8 mouse cellular contexts compared by ENCODE assay signal in the genomic region with DNA sequence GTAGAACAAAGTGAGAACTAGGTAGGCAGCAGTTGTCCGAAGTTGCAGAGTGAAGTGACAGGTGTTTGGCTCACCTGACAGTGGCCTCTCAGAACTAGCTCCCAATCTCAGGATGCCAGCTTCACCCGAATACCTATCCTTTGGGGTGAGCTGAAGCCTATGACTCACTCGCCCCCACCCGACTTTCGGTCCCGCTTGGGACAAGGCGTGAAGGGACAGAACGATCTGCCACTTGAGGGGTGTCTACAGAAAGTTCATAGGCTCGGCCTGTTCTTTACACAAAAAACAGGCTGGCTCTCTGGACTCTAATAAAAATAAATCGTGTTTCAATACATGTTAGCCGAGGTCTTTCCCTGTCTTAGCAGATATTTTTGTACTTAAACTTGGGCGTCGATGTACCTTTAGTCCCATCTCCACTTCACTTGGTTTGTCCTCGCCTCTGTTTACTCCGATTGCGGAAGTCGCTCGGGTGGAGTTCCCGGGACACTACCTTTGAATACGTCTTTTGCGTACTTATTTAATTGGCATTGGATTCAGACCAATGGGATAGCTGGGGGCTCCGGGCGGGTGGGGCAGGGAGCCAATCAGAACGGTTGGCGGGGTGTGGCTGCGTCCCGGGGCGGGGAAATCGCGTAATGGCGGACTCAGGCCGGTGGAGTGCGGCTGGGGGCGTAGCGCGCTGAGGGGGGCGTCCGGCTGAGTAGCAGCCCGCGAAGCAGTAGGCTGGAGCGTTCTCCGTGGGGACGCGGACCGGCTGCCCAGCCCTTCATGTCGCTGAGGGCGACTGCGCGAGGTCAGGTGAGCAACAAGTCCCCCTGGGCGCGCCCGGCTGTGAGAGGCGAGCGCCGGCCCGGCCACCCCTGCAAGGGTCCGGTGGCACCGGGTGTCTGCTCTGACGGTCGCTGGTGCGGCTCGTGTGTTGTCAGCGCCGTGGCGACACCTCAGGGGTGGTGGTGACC. TPM values are rescaled to one million over a fixed set of nuclear protein-coding genes. Genes with fewer than 3 reads are reported as not detected.
DNase-seq lines count a peak whose midpoint lies in the region; ATAC-seq and TF ChIP-seq lines count a peak whose summit lies in the region.

A gene (plus strand): TSS at position 575 of the 959 bp plus-strand sequence.

- peak; percentile 87 for DNase-seq in G1E (ENCODE audit: low spot score)
- DNase-seq in cerebellum, adult 18-20 months, result peak; percentile 85 to 88
- DNase-seq in heart, postnatal 36 days, result peak; percentile 92 to 94
- peak; percentile 88 to 90 for DNase-seq in layer of hippocampus, adult 2 months (ENCODE audit: low spot score in 2 of 2)
- peak; percentile 97 for DNase-seq in lung, embryonic 14.5 days
- DNase-seq in thymus, adult 2 months, result peak; percentile 91

- peaks cover 33% of the 10 kb centered on the region for H3K4me1 ChIP-seq in G1E (ENCODE audit: insufficient read depth, low read depth, low read length)
- H3K4me1 ChIP-seq in forebrain, embryonic 16.5 days (replicated peaks; ENCODE audit: control insufficient read depth, insufficient read depth, low read length), result peaks cover 23% of the 10 kb centered on the region
- no peaks in the 10 kb centered on the region; the same call in 1 of the 2 replicates for H3K4me1 ChIP-seq in lung, embryonic 14.5 days (ENCODE audit: insufficient read depth)
- peaks cover 12% of the 10 kb centered on the region; the same call in 1 of the 2 replicates for H3K4me1 ChIP-seq in olfactory bulb, adult 2 months (ENCODE audit: control insufficient read depth, insufficient read depth, low read length)
- H3K4me1 ChIP-seq in thymus, adult 2 months (replicated peaks; ENCODE audit: control insufficient read depth, insufficient read depth, low read length), result peaks cover 6% of the 10 kb centered on the region

- ATAC-seq in G1E (ENCODE audit: extremely low read depth, insufficient number of reproducible peaks, low FRiP score, poor library complexity, severe bottlenecking), result peak; percentile 85
- peak; percentile 95 for ATAC-seq in forebrain, embryonic 16.5 days
- peak; percentile 94 for ATAC-seq in lung, embryonic 14.5 days (ENCODE audit: insufficient read depth)

- H3K27ac ChIP-seq in forebrain, embryonic 16.5 days (ENCODE audit: low read length), result peak within 1 kb of the TSS; percentile 49
- H3K27ac ChIP-seq in layer of hippocampus, adult 2 months, result peak within 1 kb of the TSS; percentile 96
- peak within 1 kb of the TSS; percentile 87 for H3K27ac ChIP-seq in lung, embryonic 14.5 days (ENCODE audit: low read depth)
- peak within 1 kb of the TSS; percentile 10; the same call in 1 of the 2 replicates for H3K27ac ChIP-seq in olfactory bulb, adult 2 months (ENCODE audit: insufficient read depth, low read depth, low read length)
- H3K27ac ChIP-seq in thymus, adult 2 months (ENCODE audit: control insufficient read depth, insufficient read depth, low read length), result peak within 1 kb of the TSS; percentile 90

- WGBS in forebrain, embryonic 16.5 days, result under 1% methylated on average over 65 of the region's 65 CpGs
- WGBS in lung, embryonic 14.5 days, result under 1% methylated on average over 63 of the region's 65 CpGs
- WGBS in olfactory bulb, adult 2 months, result under 1% methylated on average over 64 of the region's 65 CpGs
- WGBS in thymus, adult 2 months, result under 1% methylated on average over 65 of the region's 65 CpGs

- peak within 1 kb of the TSS; percentile 98 for H3K4me3 ChIP-seq in G1E (ENCODE audit: low read depth, low read length)
- peak within 1 kb of the TSS; percentile 84 for H3K4me3 ChIP-seq in forebrain, embryonic 16.5 days (replicated peaks; ENCODE audit: low read length)
- peak within 1 kb of the TSS; percentile 97 for H3K4me3 ChIP-seq in layer of hippocampus, adult 2 months
- peak within 1 kb of the TSS; percentile 98 for H3K4me3 ChIP-seq in lung, embryonic 14.5 days (ENCODE audit: low read depth, low read length)
- peak within 1 kb of the TSS; percentile 94 for H3K4me3 ChIP-seq in olfactory bulb, adult 2 months (ENCODE audit: insufficient read depth, low read depth, low read length)
- peak within 1 kb of the TSS; percentile 81 for H3K4me3 ChIP-seq in thymus, adult 2 months (ENCODE audit: control insufficient read depth, insufficient read depth, low read length)

- no peaks in the 10 kb centered on the region for H3K9me3 ChIP-seq in G1E (replicated peaks)
- no peaks in the 10 kb centered on the region for H3K9me3 ChIP-seq in forebrain, embryonic 16.5 days (ENCODE audit: control insufficient read depth, low read length)
- no peaks in the 10 kb centered on the region for H3K9me3 ChIP-seq in lung, embryonic 14.5 days (ENCODE audit: low read depth, low read length)

- H3K9ac ChIP-seq in forebrain, embryonic 16.5 days (replicated peaks; ENCODE audit: low read depth, low read length), result peak within 1 kb of the TSS; percentile 77
- H3K9ac ChIP-seq in lung, embryonic 14.5 days, result peak within 1 kb of the TSS; percentile 92

- H3K4me2 ChIP-seq in forebrain, embryonic 16.5 days (ENCODE audit: low read length), result peak within 1 kb of the TSS; percentile 91
- H3K4me2 ChIP-seq in lung, embryonic 14.5 days, result peak within 1 kb of the TSS; percentile 89

- H3K36me3 ChIP-seq in G1E (replicated peaks), result peaks cover 9% of the 10 kb centered on the region
- 0 out of 2 replicates have a peak, but pooled peaks cover 3% of the 10 kb centered on the region for H3K36me3 ChIP-seq in forebrain, embryonic 16.5 days (ENCODE audit: control insufficient read depth, insufficient read depth)
- peaks cover 6% of the 10 kb centered on the region; the same call in 1 of the 2 replicates for H3K36me3 ChIP-seq in lung, embryonic 14.5 days (ENCODE audit: insufficient read depth)
- H3K36me3 ChIP-seq in thymus, adult 2 months (ENCODE audit: control insufficient read depth, insufficient read depth, low read length), result no peaks in the 10 kb centered on the region

- intact Hi-C loops in heart, postnatal 36 days (cut with DNase I), result loop anchor here (2.0 to 5.0 kb wide), 2 partner anchors 73 to 118 kb away; a partner anchor contains a TSS

- no peak for TF ChIP-seq CTCF in G1E (IDR thresholded peaks at IDR 0.05; ENCODE audit: low read depth, low read length)
- no peak for TF ChIP-seq CTCF in layer of hippocampus, adult 2 months (conservative IDR thresholded peaks at IDR 0.05)
- no peak for TF ChIP-seq CTCF in lung, embryonic 14.5 days (IDR thresholded peaks at IDR 0.05; ENCODE audit: low read depth)
- no peak for TF ChIP-seq CTCF in olfactory bulb, adult 2 months (IDR thresholded peaks at IDR 0.05; ENCODE audit: insufficient read depth, low read depth, low read length)
- TF ChIP-seq CTCF in thymus, adult 2 months (IDR thresholded peaks at IDR 0.05; ENCODE audit: borderline replicate concordance, control insufficient read depth, extremely low read depth, insufficient read depth, low read length, poor library complexity), result 0 out of 2 replicates have a peak, but pooled peaks have one; percentile 9

- peak; percentile 57; the same call in 1 of the 2 replicates for TF ChIP-seq POLR2A in olfactory bulb, adult 2 months (IDR thresholded peaks at IDR 0.05; ENCODE audit: insufficient read depth, low read depth, low read length)
- peak; percentile 90 for TF ChIP-seq POLR2A in thymus, adult 2 months (IDR thresholded peaks at IDR 0.05; ENCODE audit: control insufficient read depth, extremely low read depth, insufficient read depth, low read length, poor library complexity)

- no peaks in the 10 kb centered on the region for H3K27me3 ChIP-seq in G1E (ENCODE audit: insufficient read depth, low read length)
- no peaks in the 10 kb centered on the region for H3K27me3 ChIP-seq in forebrain, embryonic 16.5 days (replicated peaks; ENCODE audit: control insufficient read depth, insufficient read depth, low read length)
- no peaks in the 10 kb centered on the region for H3K27me3 ChIP-seq in lung, embryonic 14.5 days (ENCODE audit: insufficient read depth, low read length)
- H3K27me3 ChIP-seq in thymus, adult 2 months (ENCODE audit: control insufficient read depth, insufficient read depth, low read length), result no peaks in the 10 kb centered on the region

RNA-seq across cellular contexts. Expression of the gene that starts here (rescaled TPM):
- total RNA-seq in G1E (2014; fragmentation: Nextera tagmentation) (127 and 152 TPM in 2 replicates), G1E (2017) (8.2 and 12.1 TPM in 2 replicates)
- 54.9 and 58.3 TPM in 2 replicates for polyA plus RNA-seq in G1E (2012)
- 27.0 and 31.5 TPM in 2 replicates for polyA plus RNA-seq in forebrain, embryonic 16.5 days (2015; fragmentation: Nextera tagmentation; extraction: Ambion mirVana)
- 10 to 100 TPM; 81.4 to 89.2 TPM for total RNA-seq in heart, postnatal 36 days (2021)
- total RNA-seq in layer of hippocampus, adult 2 months (2021), result 10 to 100 TPM; 32.0 to 33.1 TPM
- 96.3 and 101 TPM in 2 replicates for polyA plus RNA-seq in lung, embryonic 14.5 days (2014; fragmentation: Nextera tagmentation; extraction: Ambion mirVana)
- polyA plus RNA-seq in olfactory bulb, adult 2 months (2012; ENCODE audit: insufficient read depth, insufficient read length, low replicate concordance, missing spikeins), result not detected in 2 replicates
- polyA plus RNA-seq in thymus, adult 2 months (2012; rRNA removed), result 163 and 186 TPM in 2 replicates

Comparison
In these comparisons a context has a peak if more than half of its experiments do, and no peak if none do; other contexts are left out.
1. Peak in every context shown above with its lines: DNase-seq, ATAC-seq, H3K4me3 ChIP-seq and H3K27ac ChIP-seq.
2. RNA of the gene that starts here (polyA plus RNA-seq): 163 to 186 TPM in thymus, adult 2 months, 96.3 to 101 TPM in lung, embryonic 14.5 days, 54.9 to 58.3 TPM in G1E and 27.0 to 31.5 TPM in forebrain, embryonic 16.5 days; not detected in olfactory bulb, adult 2 months; every median in the first group is over 10 times any median in the second.
3. H3K27ac ChIP-seq: peak in every context shown above with its lines; median percentile 96 in layer of hippocampus, adult 2 months; 90 in thymus, adult 2 months; 87 in lung, embryonic 14.5 days; 49 in forebrain, embryonic 16.5 days; 10 in olfactory bulb, adult 2 months.